Mouse (Mus musculus): ENCODE measurements around the gene D11Wsu47e. TPM values are rescaled to one million over a fixed set of nuclear protein-coding genes. Genes with fewer than 3 reads are reported as not detected.

D11Wsu47e gene
- polyA plus RNA-seq, 2 experiments from 2014 or later = 8.0 to 11.3 TPM

GRCm38 (mm10) chr11:113666648-113667047, 17.6 kb upstream of the D11Wsu47e start:
- peak; percentile 80 for ATAC-seq

DNA sequence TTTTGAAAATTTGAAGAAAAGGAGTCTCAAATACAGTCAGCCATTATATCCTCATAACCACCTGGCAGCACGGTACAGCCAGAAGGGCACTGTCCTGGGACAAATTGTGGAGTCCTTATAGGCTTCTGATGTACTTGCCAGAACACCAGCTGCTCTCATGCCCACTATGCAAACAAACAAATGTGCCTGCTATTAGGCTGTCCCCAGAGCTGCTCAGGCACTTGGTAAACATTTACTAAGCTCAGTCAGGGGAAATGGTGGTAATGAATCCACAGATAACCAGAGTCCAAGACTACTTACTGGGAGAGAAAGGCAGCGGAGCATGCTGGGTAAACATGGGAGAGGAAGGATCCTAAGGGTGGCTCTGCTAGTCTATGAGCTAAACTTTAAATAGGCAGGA, 17.1 kb upstream of the D11Wsu47e start:
- no peak for ATAC-seq

GRCm38 (mm10) chr11:113667704-113668103, 16.5 kb upstream of the D11Wsu47e start:
- no peak for ATAC-seq

DNA sequence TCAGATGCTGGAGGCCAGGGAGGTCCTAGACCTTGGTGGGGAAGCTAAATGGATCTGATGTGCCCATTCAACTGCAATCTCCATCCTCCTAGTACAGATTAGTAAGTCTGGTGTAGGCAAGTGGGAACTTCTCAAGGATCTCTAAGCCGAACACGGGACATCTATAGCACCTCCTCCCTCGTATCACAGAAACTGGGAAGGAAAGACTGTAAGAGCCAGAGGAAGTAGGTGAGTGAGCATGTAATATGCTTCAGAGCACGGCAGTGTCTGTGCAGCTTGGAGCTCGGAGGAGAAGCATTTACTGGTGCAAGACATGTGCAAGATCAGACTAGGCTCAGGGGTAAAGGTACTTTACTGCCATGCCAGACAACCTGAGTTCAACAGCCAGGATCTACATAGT, 15.4 kb upstream of the D11Wsu47e start:
- ATAC-seq = no peak

DNA sequence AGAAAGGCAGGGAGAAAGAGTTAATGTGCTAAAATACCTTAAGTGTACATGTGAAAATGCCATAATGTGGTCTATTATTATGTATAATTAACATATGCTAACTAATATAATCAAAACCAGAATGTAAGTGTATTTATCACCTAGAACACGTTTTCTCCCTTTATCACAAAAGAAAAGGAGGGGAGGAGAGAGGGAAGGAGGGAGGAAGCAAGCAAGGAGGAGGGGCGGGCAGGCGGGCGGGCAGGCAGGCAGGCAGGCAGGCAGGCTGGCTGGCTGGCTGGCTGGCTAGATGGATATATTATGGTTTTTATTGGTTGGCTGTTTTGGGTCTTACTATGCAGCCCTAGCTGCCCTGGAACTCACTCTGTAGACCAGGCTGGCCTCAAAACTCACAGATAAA, 14.5 kb upstream of the D11Wsu47e start:
- ATAC-seq = no peak

- ATAC-seq = no peak
Measured at GRCm38 (mm10) chr11:113673614-113674013, 10.6 kb upstream of the D11Wsu47e start.

GRCm38 (mm10) chr11:113674595-113674994, 9.6 kb upstream of the D11Wsu47e start:
- no peak for ATAC-seq

- ATAC-seq = no peak
Measured at GRCm38 (mm10) chr11:113676847-113677246, 7.4 kb upstream of the D11Wsu47e start.

DNA sequence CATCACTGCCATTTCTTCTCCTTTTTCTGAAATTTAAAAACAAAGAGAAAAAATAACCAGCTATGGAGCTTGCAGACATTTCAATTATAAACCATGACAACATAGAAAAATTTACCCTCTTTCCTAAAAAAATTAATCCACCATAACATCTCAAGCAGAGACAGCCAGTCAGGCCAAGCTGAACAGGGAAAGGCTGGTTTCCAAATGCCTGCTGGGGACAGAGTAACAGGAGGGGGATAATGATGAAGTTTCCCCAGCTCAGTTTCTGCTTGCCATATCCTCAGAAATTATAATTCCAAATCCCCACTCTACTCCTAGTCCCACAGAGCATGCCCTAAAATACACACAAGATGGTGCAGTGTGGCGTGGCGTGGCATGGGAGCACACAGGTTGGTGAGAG, 6.8 kb upstream of the D11Wsu47e start:
- no peak for ATAC-seq

- no peak for ATAC-seq
Measured at GRCm38 (mm10) chr11:113678373-113678772, 5.8 kb upstream of the D11Wsu47e start.

DNA sequence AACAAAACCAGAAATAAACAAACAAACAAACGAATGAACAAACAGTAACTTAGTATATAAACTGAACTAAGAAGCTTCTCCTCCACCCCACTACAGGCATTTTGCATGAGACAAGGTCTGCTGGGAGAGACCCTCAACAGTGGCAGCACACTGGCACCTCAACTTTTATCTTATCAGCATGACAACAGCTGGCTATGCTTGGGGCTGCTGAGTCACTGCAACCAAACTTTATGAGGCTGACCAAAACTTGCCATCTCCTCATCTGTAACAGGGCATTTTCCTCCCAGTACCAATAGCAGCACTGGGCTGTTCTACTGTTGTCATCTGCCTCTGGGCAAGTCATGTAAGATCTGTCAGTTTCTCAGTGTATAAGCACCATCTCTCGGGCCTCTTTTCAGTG, 3.3 kb upstream of the D11Wsu47e start:
- no peak for ATAC-seq

DNA sequence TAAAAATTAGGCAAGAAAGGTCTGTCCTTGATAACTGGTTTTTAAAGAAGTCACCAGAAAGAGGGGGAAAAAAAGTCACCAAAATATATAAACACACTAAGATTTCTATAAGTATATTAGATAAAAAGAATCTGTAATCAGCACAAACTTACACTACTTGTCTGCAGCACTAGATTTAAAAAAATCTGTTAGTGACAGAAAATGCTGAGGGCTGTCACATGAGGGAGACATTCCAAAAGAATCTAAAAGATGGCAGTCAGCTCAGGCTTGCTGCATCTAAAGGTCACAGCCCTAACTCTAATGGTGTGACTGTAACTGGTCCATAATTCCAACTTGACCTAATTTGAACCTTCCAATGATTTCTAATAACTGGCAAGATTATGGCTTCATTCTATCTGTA, 2.2 kb upstream of the D11Wsu47e start:
- ATAC-seq = no peak

DNA sequence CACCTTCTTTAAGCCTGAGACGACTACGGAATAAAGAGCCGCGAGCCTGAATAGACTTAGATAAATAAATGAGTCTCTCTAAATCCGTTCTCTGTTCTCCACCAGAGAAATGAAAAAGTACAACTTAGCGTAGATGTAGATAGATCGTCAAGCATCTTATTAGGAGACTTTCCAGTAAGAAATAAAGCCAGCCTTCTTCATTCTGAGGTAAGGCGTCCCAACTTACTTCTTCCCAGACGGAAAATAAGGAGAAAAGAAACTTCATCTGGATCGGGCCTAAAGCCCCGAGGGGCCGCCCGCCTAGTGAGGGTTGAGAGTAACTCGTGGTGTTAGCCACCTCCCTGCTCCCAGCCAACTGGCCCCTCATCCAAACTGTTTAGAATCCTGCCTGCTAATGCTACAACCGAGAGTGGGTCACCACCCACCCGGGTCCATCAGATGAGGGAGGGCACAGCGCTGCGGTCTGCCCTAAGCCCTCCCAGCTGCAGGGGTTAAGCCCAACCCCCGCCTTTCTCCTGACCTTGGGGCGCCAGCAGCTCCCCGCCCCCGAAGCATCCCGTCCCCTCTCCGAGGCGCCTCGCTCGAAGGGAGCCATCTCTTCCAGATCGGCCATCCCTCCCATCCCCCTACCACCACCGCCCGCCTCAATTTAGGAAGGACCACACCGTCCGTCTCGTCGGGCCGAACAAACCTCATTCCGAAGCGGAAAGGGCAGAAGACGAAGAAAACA, 1.1 kb upstream of the D11Wsu47e start:
- peak; percentile 21 for ATAC-seq

DNA sequence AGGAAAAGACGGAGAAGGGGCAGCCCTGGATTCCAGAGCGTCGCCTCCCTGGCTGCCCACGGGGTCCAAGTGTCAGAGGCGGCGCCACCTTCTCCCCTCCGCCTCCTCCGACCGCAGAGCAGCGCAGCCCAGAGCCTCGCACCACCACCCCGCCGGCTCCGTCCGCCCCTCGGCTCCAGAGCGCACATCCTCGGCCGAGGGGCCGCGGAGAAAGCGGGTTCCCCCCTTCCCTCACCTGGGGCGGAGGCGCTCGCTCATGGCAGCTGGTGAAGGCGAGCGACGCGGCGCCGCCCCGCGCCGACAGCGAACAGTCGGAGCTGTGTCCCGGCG, 620 bp upstream of the D11Wsu47e start:
- ATAC-seq = no peak

GRCm38 (mm10) chr11:113684707-113685426, 655 bp downstream of the D11Wsu47e start:
- ATAC-seq = peak; percentile 20

DNA sequence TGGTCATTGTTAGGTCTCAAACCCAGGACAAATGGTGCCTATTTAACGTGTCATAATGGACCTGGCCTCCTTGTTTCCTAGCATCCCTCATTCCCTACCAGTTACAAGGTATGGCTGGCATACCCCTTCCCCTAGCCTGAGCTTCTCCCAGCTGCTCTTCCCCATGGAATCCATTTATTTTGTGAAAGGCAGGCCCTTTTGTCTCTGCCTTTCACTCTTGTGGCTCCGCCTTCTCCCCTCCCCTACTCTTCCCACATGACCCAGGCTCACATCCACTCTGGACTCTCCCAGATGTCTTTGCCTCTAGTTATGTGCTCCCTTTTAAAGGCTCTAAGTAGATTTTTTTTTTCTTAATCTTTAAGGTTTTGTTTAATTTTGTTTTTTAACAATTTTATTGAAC, 2.8 kb downstream of the D11Wsu47e start:
- ATAC-seq = no peak

GRCm38 (mm10) chr11:113690506-113690905, 6.3 kb downstream of the D11Wsu47e start:
- no peak for ATAC-seq

GRCm38 (mm10) chr11:113691318-113691717, 7.1 kb downstream of the D11Wsu47e start:
- ATAC-seq = no peak

- no peak for ATAC-seq
Measured at GRCm38 (mm10) chr11:113691851-113692250, 7.6 kb downstream of the D11Wsu47e start.

GRCm38 (mm10) chr11:113697571-113697970, 13.4 kb downstream of the D11Wsu47e start:
- no peak for ATAC-seq

- no peak for ATAC-seq
Measured at GRCm38 (mm10) chr11:113698013-113698545, 13.9 kb downstream of the D11Wsu47e start.

GRCm38 (mm10) chr11:113699643-113700042, 15.4 kb downstream of the D11Wsu47e start:
- ATAC-seq = no peak

- peak; percentile 80 for ATAC-seq
Measured at GRCm38 (mm10) chr11:113703758-113704157, 19.5 kb downstream of the D11Wsu47e start.
